Mouse (Mus musculus): Measurements from ENCODE around the gene Atic. TPM values are rescaled to one million over a fixed set of nuclear protein-coding genes. Genes with fewer than 3 reads are reported as not detected.

The Atic gene
- total RNA-seq, 1 experiment = 127 TPM

- TF ChIP-seq CHD2 (IDR thresholded peaks at IDR 0.05; ENCODE audit: low read depth, low read length) (no peak), HCFC1 (IDR thresholded peaks at IDR 0.05; ENCODE audit: borderline replicate concordance, insufficient read depth, low read length) (no peak), ZC3H11A (IDR thresholded peaks at IDR 0.05; ENCODE audit: borderline replicate concordance, low read depth, low read length) (no peak), ZNF384 (IDR thresholded peaks at IDR 0.05; ENCODE audit: low read depth, low read length) (no peak), MAFK (IDR thresholded peaks at IDR 0.05; ENCODE audit: insufficient read depth, low read depth, low read length) (no peak)
- peaks cover 0 to 4% of the 10 kb centered on the region in 2 experiments; a peak in 1 of 4 replicates for H3K4me1 ChIP-seq (ENCODE audit: control insufficient read depth in 2 of 2, insufficient read depth in 2 of 2, low read length in 2 of 2, poor library complexity in 1 of 2)
- in situ Hi-C loops (cut with MboI; ENCODE audit: low sequenced_read_pairs in 2 of 2, unreplicated experiment in 2 of 2) = no loop called here
- no peak overlapping the region for H3K27ac ChIP-seq (ENCODE audit: insufficient read depth, low read depth, low read length, poor library complexity, severe bottlenecking)
- H3K36me3 ChIP-seq (ENCODE audit: control insufficient read depth, insufficient read depth, low read length, poor library complexity, severe bottlenecking) = peaks cover 70% of the 10 kb centered on the region
- no peak overlapping the region for H3K9ac ChIP-seq (ENCODE audit: insufficient read depth, low read depth, low read length, poor library complexity, severe bottlenecking)
- 0 out of 4 replicates have a peak overlapping the region, but pooled peaks of 1 of the 2 experiments have one; percentile 8 for H3K4me3 ChIP-seq (ENCODE audit: insufficient read depth in 1 of 2, low read depth in 1 of 2, low read length in 2 of 2, poor library complexity in 1 of 2, severe bottlenecking in 1 of 2)
- no peaks in the 10 kb centered on the region for H3K9me3 ChIP-seq (ENCODE audit: control insufficient read depth, insufficient read depth, low read depth, low read length)
- DNase-seq (ENCODE audit: low read depth, low spot score) = peak; percentile 25
These were observed 53.0 kb downstream of the Atic start for GRCm38 (mm10) chr1:71609916-71610315.

- Histone ChIP-seq H3K9ac (ENCODE audit: insufficient read depth, low read depth, low read length, poor library complexity, severe bottlenecking) (no peak overlapping the region), H3K4me3 (ENCODE audit: insufficient read depth in 1 of 2, low read depth in 1 of 2, low read length in 2 of 2, poor library complexity in 1 of 2, severe bottlenecking in 1 of 2) (no peak overlapping the region), H3K4me1 (ENCODE audit: control insufficient read depth in 2 of 2, insufficient read depth in 2 of 2, low read length in 2 of 2, poor library complexity in 1 of 2) (peaks cover 0 to 4% of the 10 kb centered on the region in 2 experiments; a peak in 1 of 4 replicates), H3K27ac (ENCODE audit: insufficient read depth, low read depth, low read length, poor library complexity, severe bottlenecking) (no peak overlapping the region), H3K9me3 (ENCODE audit: control insufficient read depth, insufficient read depth, low read depth, low read length) (no peaks in the 10 kb centered on the region), H3K36me3 (ENCODE audit: control insufficient read depth, insufficient read depth, low read length, poor library complexity, severe bottlenecking) (peaks cover 68% of the 10 kb centered on the region)
- TF ChIP-seq ZNF384 (IDR thresholded peaks at IDR 0.05; ENCODE audit: low read depth, low read length) = no peak
- no peak for TF ChIP-seq HCFC1 (IDR thresholded peaks at IDR 0.05; ENCODE audit: borderline replicate concordance, insufficient read depth, low read length)
- TF ChIP-seq MAFK (IDR thresholded peaks at IDR 0.05; ENCODE audit: insufficient read depth, low read depth, low read length) = no peak
- DNase-seq (ENCODE audit: low read depth, low spot score) = no peak
- in situ Hi-C loops (cut with MboI; ENCODE audit: low sequenced_read_pairs in 2 of 2, unreplicated experiment in 2 of 2) = no loop called here
These were observed 55.3 kb downstream of the Atic start for GRCm38 (mm10) chr1:71612256-71612655.

- TF ChIP-seq MAFK (IDR thresholded peaks at IDR 0.05; ENCODE audit: insufficient read depth, low read depth, low read length) (no peak), HCFC1 (IDR thresholded peaks at IDR 0.05; ENCODE audit: borderline replicate concordance, insufficient read depth, low read length) (no peak), ZC3H11A (IDR thresholded peaks at IDR 0.05; ENCODE audit: borderline replicate concordance, low read depth, low read length) (no peak), CHD2 (IDR thresholded peaks at IDR 0.05; ENCODE audit: low read depth, low read length) (no peak), ZNF384 (IDR thresholded peaks at IDR 0.05; ENCODE audit: low read depth, low read length) (no peak)
- Histone ChIP-seq H3K9ac (ENCODE audit: insufficient read depth, low read depth, low read length, poor library complexity, severe bottlenecking) (no peak overlapping the region), H3K27ac (ENCODE audit: insufficient read depth, low read depth, low read length, poor library complexity, severe bottlenecking) (no peak overlapping the region), H3K36me3 (ENCODE audit: control insufficient read depth, insufficient read depth, low read length, poor library complexity, severe bottlenecking) (peaks cover 62% of the 10 kb centered on the region), H3K9me3 (ENCODE audit: control insufficient read depth, insufficient read depth, low read depth, low read length) (no peaks in the 10 kb centered on the region), H3K4me1 (ENCODE audit: control insufficient read depth in 2 of 2, insufficient read depth in 2 of 2, low read length in 2 of 2, poor library complexity in 1 of 2) (peaks cover 0 to 4% of the 10 kb centered on the region in 2 experiments; a peak in 1 of 4 replicates), H3K4me3 (ENCODE audit: insufficient read depth in 1 of 2, low read depth in 1 of 2, low read length in 2 of 2, poor library complexity in 1 of 2, severe bottlenecking in 1 of 2) (no peak overlapping the region)
- in situ Hi-C loops (cut with MboI; ENCODE audit: low sequenced_read_pairs in 2 of 2, unreplicated experiment in 2 of 2) = no loop called here
- DNase-seq (ENCODE audit: low read depth, low spot score) = no peak
These were observed 57.7 kb downstream of the Atic start for GRCm38 (mm10) chr1:71614545-71615246.

GRCm38 (mm10) chr1:71621526-71621925 is 64.6 kb downstream of the Atic start:
- no peak for DNase-seq (ENCODE audit: low read depth, low spot score)
- in situ Hi-C loops (cut with MboI; ENCODE audit: low sequenced_read_pairs in 2 of 2, unreplicated experiment in 2 of 2) = loop anchor here in 1 of 2 experiments (10.0 kb wide), 1 partner anchor 47 kb away; no protein-coding TSS in a partner anchor
- no peak overlapping the region for H3K9ac ChIP-seq (ENCODE audit: insufficient read depth, low read depth, low read length, poor library complexity, severe bottlenecking)
- no peak overlapping the region for H3K27ac ChIP-seq (ENCODE audit: insufficient read depth, low read depth, low read length, poor library complexity, severe bottlenecking)
- H3K4me1 ChIP-seq (ENCODE audit: control insufficient read depth in 2 of 2, insufficient read depth in 2 of 2, low read length in 2 of 2, poor library complexity in 1 of 2) = no peaks in the 10 kb centered on the region
- TF ChIP-seq HCFC1 (IDR thresholded peaks at IDR 0.05; ENCODE audit: borderline replicate concordance, insufficient read depth, low read length) = no peak
- TF ChIP-seq ZNF384 (IDR thresholded peaks at IDR 0.05; ENCODE audit: low read depth, low read length) = no peak
- TF ChIP-seq MAFK (IDR thresholded peaks at IDR 0.05; ENCODE audit: insufficient read depth, low read depth, low read length) = no peak
- no peak for TF ChIP-seq CHD2 (IDR thresholded peaks at IDR 0.05; ENCODE audit: low read depth, low read length)
- no peak for TF ChIP-seq ZC3H11A (IDR thresholded peaks at IDR 0.05; ENCODE audit: borderline replicate concordance, low read depth, low read length)
- H3K9me3 ChIP-seq (ENCODE audit: control insufficient read depth, insufficient read depth, low read depth, low read length) = no peaks in the 10 kb centered on the region
- H3K36me3 ChIP-seq (ENCODE audit: control insufficient read depth, insufficient read depth, low read length, poor library complexity, severe bottlenecking) = peaks cover 61% of the 10 kb centered on the region
- H3K4me3 ChIP-seq (ENCODE audit: insufficient read depth in 1 of 2, low read depth in 1 of 2, low read length in 2 of 2, poor library complexity in 1 of 2, severe bottlenecking in 1 of 2) = no peak overlapping the region
